Mouse (Mus musculus): Measurements from ENCODE around the gene Gm13119.
"Not testable (repeated sequence)": the region's sequence is repeated elsewhere in the genome, so short reads cannot be mapped to it uniquely, and the experiment has no call there.

Gene Gm13119

GRCm38 (mm10) chr4:144357642-144358041 lies at the start of gene Gm13119:
Gene Gm13119 (plus strand): TSS chr4:144357942.
- not testable (repeated sequence) for DNase-seq

- not testable (repeated sequence) for DNase-seq
Measured at GRCm38 (mm10) chr4:144312666-144313460, 44.9 kb upstream of the Gm13119 start.

DNA sequence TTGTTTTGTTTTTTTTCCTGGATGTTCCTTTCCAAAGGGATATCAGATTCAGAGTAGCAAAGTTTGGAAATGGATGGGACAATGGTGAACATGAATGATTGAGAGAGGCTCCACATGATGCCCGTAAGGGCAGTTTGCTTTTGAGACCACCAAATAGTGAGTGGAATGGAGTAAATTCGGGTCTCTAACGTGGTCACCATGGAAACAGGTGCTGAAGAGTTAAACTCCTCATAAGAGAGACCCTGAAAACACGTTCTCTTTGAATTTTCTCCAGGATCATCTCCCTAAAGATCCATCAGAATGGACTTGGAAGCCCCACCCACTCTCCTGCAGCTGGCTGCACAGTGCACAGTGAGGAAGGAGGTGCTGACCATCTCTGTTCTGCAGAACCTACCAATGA lies 27.8 kb upstream of the Gm13119 start, which contains the start of gene Gm13128:
Gm13128 (plus strand) TSS at position 301 of the 400 bp plus-strand sequence.
- not testable (repeated sequence) for DNase-seq

DNA sequence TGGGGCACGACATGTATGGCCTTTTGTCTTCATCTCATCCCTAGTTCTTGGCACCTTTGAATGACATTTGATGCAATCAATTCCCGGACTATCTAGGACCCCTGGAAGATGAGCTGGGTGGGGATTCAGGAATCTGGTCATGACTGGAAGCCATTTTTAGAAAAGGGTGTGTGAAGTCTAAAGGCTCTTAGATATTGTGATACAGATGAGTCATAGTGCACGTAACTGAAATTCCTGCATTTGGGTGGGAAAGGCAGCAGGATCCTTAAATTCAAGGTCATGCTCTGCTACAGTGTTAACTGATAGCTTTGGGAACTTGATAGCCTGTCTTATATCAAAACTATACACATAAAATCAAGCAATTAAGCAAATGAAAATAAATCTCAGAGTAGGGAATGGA lies 21.9 kb upstream of the Gm13119 start:
- DNase-seq = not testable (repeated sequence)

- DNase-seq = no peak
Measured at GRCm38 (mm10) chr4:144377911-144378310, 20.2 kb downstream of the Gm13119 start, which contains the start of gene Pramef20. Gene Pramef20 (minus strand): TSS chr4:144377933.

DNA sequence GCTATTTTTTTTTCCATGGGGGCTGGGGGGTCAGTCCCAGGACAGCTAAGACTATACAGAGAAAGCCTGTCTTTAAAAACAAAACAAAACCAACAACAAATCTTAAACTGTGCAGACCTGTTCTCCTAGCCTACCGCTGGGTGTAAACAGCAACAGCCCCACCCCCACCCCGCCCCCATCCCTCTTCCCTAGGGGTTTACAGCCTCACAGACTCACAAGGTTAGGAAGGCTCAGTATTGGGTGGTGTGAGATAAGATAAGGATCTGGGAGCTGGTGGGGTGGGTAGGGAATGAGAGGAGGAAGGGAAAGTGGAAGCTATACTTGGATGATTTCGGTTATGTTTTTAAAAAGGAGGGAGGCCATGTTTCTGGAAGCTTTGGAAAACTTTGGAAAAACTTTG lies 38.6 kb downstream of the Gm13119 start:
- DNase-seq = no peak

DNA sequence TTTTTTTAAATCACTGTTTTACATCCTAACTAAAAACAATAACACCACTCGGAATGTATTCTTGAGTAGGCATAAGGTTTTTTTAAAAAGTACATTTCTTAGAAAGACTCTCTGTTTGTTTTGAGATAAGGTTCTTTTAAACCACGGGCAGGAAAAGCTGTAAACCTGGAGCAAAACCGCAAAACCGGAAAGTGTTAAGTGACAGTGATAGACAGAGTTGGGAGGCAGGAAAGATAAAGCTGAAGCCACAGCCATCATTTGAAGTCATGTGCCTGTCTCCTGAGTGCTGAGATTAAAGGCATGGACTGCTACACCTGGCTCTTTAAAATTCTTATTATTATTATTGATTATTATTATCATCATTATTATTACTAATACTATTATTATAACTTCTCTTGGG lies 45.0 kb downstream of the Gm13119 start:
- no peak for DNase-seq

GRCm38 (mm10) chr4:144404456-144405086 lies 46.8 kb downstream of the Gm13119 start:
- peak; percentile 9 for DNase-seq

GRCm38 (mm10) chr4:144406261-144406660 lies 48.5 kb downstream of the Gm13119 start:
- DNase-seq = no peak

DNA sequence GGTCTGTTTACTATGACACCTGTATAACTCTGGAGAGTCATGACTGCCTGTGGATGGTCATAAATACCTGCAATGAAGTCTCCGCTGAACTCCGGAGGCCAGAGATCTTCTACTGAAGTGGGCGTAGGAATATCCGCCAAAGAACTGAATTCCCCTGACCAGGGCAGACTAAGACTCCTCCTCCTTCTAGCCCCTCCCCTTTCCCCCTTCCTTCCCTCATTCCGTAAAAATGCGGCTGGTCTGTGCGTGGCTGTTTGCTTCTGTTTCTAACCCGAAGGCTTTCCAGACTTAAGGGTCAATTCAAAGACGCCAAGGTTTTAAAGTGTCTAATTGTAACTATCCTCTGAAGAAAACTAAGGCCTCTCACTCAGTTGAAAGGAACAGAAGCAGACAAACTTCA lies 50.5 kb downstream of the Gm13119 start, which contains the start of gene Pramef12:
Pramef12 (minus strand) TSS at position 175 of the 400 bp plus-strand sequence.
- DNase-seq = no peak
